Mouse (Mus musculus): Measurements from ENCODE around the gene Olfr1410. TPM values are rescaled to one million over a fixed set of nuclear protein-coding genes. Genes with fewer than 3 reads are reported as not detected.

Olfr1410 gene
- polyA plus RNA-seq (2016; fragmentation: Nextera tagmentation; extraction: Ambion mirVana): not detected in 2 replicates

- no peaks in the 10 kb centered on the region for H3K36me3 ChIP-seq (replicated peaks)
- 90% methylated on average over 1 of the region's 1 CpGs for WGBS
- H3K27me3 ChIP-seq (ENCODE audit: poor library complexity, severe bottlenecking): no peaks in the 10 kb centered on the region
- H3K9me3 ChIP-seq: no peaks in the 10 kb centered on the region
- no peak within 1 kb of the TSS for H3K4me3 ChIP-seq
- no peaks in the 10 kb centered on the region for H3K4me1 ChIP-seq
- H3K27ac ChIP-seq: no peak within 1 kb of the TSS
- no peak for DNase-seq (ENCODE audit: extremely low spot score, low spot score)
These were observed at the start of gene Olfr1410 for GRCm38 (mm10) chr1:92605482-92605881. TSS of gene Olfr1410 (plus strand) at chr1:92605782.

- no peak for DNase-seq (ENCODE audit: extremely low spot score, low spot score)
- H3K4me3 ChIP-seq: no peak within 1 kb of the TSS
- H3K4me1 ChIP-seq: no peaks in the 10 kb centered on the region
- H3K9me3 ChIP-seq: no peaks in the 10 kb centered on the region
- WGBS: 90% methylated on average over 3 of the region's 3 CpGs
- H3K27me3 ChIP-seq (ENCODE audit: poor library complexity, severe bottlenecking): no peaks in the 10 kb centered on the region
- H3K27ac ChIP-seq: no peak within 1 kb of the TSS
- H3K36me3 ChIP-seq (replicated peaks): no peaks in the 10 kb centered on the region
These were observed 34.6 kb upstream of the Olfr1410 start, which contains the start of gene Olfr1413 for GRCm38 (mm10) chr1:92571022-92571421. TSS of gene Olfr1413 (plus strand) at chr1:92571322.

- no peak for DNase-seq (ENCODE audit: extremely low spot score, low spot score)
- no peaks in the 10 kb centered on the region for H3K9me3 ChIP-seq
- H3K4me1 ChIP-seq: no peaks in the 10 kb centered on the region
- no peak within 1 kb of the TSS for H3K4me3 ChIP-seq
- WGBS: 89% methylated on average over 2 of the region's 2 CpGs
- no peak within 1 kb of the TSS for H3K27ac ChIP-seq
- H3K36me3 ChIP-seq (replicated peaks): no peaks in the 10 kb centered on the region
- no peaks in the 10 kb centered on the region for H3K27me3 ChIP-seq (ENCODE audit: poor library complexity, severe bottlenecking)
These were observed 20.1 kb upstream of the Olfr1410 start, which contains the start of gene Olfr1412 for GRCm38 (mm10) chr1:92585479-92585878. TSS of gene Olfr1412 (plus strand) at chr1:92585779.

- no peaks in the 10 kb centered on the region for H3K4me1 ChIP-seq
- H3K27me3 ChIP-seq (ENCODE audit: poor library complexity, severe bottlenecking): no peaks in the 10 kb centered on the region
- H3K36me3 ChIP-seq (replicated peaks): no peaks in the 10 kb centered on the region
- no peak within 1 kb of the TSS for H3K27ac ChIP-seq
- DNase-seq (ENCODE audit: extremely low spot score, low spot score): no peak
- H3K9me3 ChIP-seq: no peaks in the 10 kb centered on the region
- H3K4me3 ChIP-seq: no peak within 1 kb of the TSS
These were observed 11.5 kb upstream of the Olfr1410 start, which contains the start of gene Olfr1411 for GRCm38 (mm10) chr1:92594111-92594510. TSS of gene Olfr1411 (plus strand) at chr1:92594411.

GRCm38 (mm10) chr1:92596019-92596418 is 9.6 kb upstream of the Olfr1410 start:
- H3K4me3 ChIP-seq: no peak overlapping the region
- no peaks in the 10 kb centered on the region for H3K9me3 ChIP-seq
- WGBS: 87% methylated on average over 3 of the region's 3 CpGs
- no peak for DNase-seq (ENCODE audit: extremely low spot score, low spot score)
- no peaks in the 10 kb centered on the region for H3K36me3 ChIP-seq (replicated peaks)
- no peak overlapping the region for H3K27ac ChIP-seq
- H3K4me1 ChIP-seq: no peaks in the 10 kb centered on the region
- H3K27me3 ChIP-seq (ENCODE audit: poor library complexity, severe bottlenecking): no peaks in the 10 kb centered on the region

- Histone ChIP-seq H3K4me1 (no peaks in the 10 kb centered on the region), H3K27me3 (ENCODE audit: poor library complexity, severe bottlenecking) (no peaks in the 10 kb centered on the region; the same call in 1 of the 2 replicates), H3K36me3 (replicated peaks) (no peaks in the 10 kb centered on the region), H3K4me3 (no peak overlapping the region), H3K9me3 (no peaks in the 10 kb centered on the region), H3K27ac (no peak overlapping the region)
- WGBS: 88% methylated on average over 4 of the region's 4 CpGs
- no peak for DNase-seq (ENCODE audit: extremely low spot score, low spot score)
These were observed 2.1 kb downstream of the Olfr1410 start for GRCm38 (mm10) chr1:92607711-92608110.

GRCm38 (mm10) chr1:92611008-92611407 is 5.4 kb downstream of the Olfr1410 start:
- Histone ChIP-seq H3K9me3 (no peaks in the 10 kb centered on the region), H3K36me3 (replicated peaks) (no peaks in the 10 kb centered on the region), H3K4me3 (no peak overlapping the region), H3K4me1 (no peaks in the 10 kb centered on the region), H3K27me3 (ENCODE audit: poor library complexity, severe bottlenecking) (no peaks in the 10 kb centered on the region; the same call in 1 of the 2 replicates), H3K27ac (no peak overlapping the region)
- 11% methylated on average over 5 of the region's 5 CpGs for WGBS
- DNase-seq (ENCODE audit: extremely low spot score, low spot score): peak; percentile 37

GRCm38 (mm10) chr1:92613175-92613574 is 7.6 kb downstream of the Olfr1410 start:
- H3K4me1 ChIP-seq: no peaks in the 10 kb centered on the region
- DNase-seq (ENCODE audit: extremely low spot score, low spot score): no peak
- WGBS: 57% methylated on average over 4 of the region's 4 CpGs
- H3K27ac ChIP-seq: no peak overlapping the region
- H3K4me3 ChIP-seq: no peak overlapping the region
- H3K27me3 ChIP-seq (ENCODE audit: poor library complexity, severe bottlenecking): no peaks in the 10 kb centered on the region; the same call in 1 of the 2 replicates
- no peaks in the 10 kb centered on the region for H3K36me3 ChIP-seq (replicated peaks)
- H3K9me3 ChIP-seq: no peaks in the 10 kb centered on the region

GRCm38 (mm10) chr1:92614516-92614915 is 8.9 kb downstream of the Olfr1410 start:
- 8% methylated on average over 1 of the region's 1 CpGs for WGBS
- no peak overlapping the region for H3K27ac ChIP-seq
- DNase-seq (ENCODE audit: extremely low spot score, low spot score): no peak
- no peaks in the 10 kb centered on the region; the same call in 1 of the 2 replicates for H3K27me3 ChIP-seq (ENCODE audit: poor library complexity, severe bottlenecking)
- H3K4me1 ChIP-seq: no peaks in the 10 kb centered on the region
- H3K36me3 ChIP-seq (replicated peaks): no peaks in the 10 kb centered on the region
- H3K4me3 ChIP-seq: no peak overlapping the region
- no peaks in the 10 kb centered on the region for H3K9me3 ChIP-seq

- no peak for DNase-seq (ENCODE audit: extremely low spot score, low spot score)
- WGBS: 83% methylated on average over 1 of the region's 1 CpGs
- Histone ChIP-seq H3K4me3 (no peak overlapping the region), H3K36me3 (replicated peaks) (no peaks in the 10 kb centered on the region), H3K27ac (no peak overlapping the region), H3K9me3 (no peaks in the 10 kb centered on the region), H3K27me3 (ENCODE audit: poor library complexity, severe bottlenecking) (no peaks in the 10 kb centered on the region; the same call in 1 of the 2 replicates), H3K4me1 (no peaks in the 10 kb centered on the region)
These were observed 10.5 kb downstream of the Olfr1410 start for GRCm38 (mm10) chr1:92616046-92616445.

- no peak for DNase-seq (ENCODE audit: extremely low spot score, low spot score)
- no peaks in the 10 kb centered on the region for H3K4me1 ChIP-seq
- H3K9me3 ChIP-seq: no peaks in the 10 kb centered on the region
- no peaks in the 10 kb centered on the region for H3K27me3 ChIP-seq (ENCODE audit: poor library complexity, severe bottlenecking)
- 70% methylated on average over 2 of the region's 2 CpGs for WGBS
- H3K27ac ChIP-seq: no peak within 1 kb of the TSS
- no peak within 1 kb of the TSS for H3K4me3 ChIP-seq
- H3K36me3 ChIP-seq (replicated peaks): no peaks in the 10 kb centered on the region
These were observed 11.9 kb downstream of the Olfr1410 start, which contains the start of gene Olfr12 for GRCm38 (mm10) chr1:92617488-92617887. TSS of gene Olfr12 (plus strand) at chr1:92617788.

- WGBS: 82% methylated on average over 4 of the region's 4 CpGs
- Histone ChIP-seq H3K9me3 (no peaks in the 10 kb centered on the region), H3K36me3 (replicated peaks) (no peaks in the 10 kb centered on the region), H3K4me1 (no peaks in the 10 kb centered on the region), H3K27me3 (ENCODE audit: poor library complexity, severe bottlenecking) (no peaks in the 10 kb centered on the region), H3K4me3 (no peak overlapping the region), H3K27ac (no peak overlapping the region)
- no peak for DNase-seq (ENCODE audit: extremely low spot score, low spot score)
These were observed 12.8 kb downstream of the Olfr1410 start for GRCm38 (mm10) chr1:92618360-92618759.

- Histone ChIP-seq H3K27ac (no peak overlapping the region), H3K27me3 (ENCODE audit: poor library complexity, severe bottlenecking) (no peaks in the 10 kb centered on the region), H3K4me3 (no peak overlapping the region), H3K9me3 (no peaks in the 10 kb centered on the region), H3K4me1 (peaks cover 3% of the 10 kb centered on the region; the same call in 1 of the 2 replicates), H3K36me3 (replicated peaks) (no peaks in the 10 kb centered on the region)
- DNase-seq (ENCODE audit: extremely low spot score, low spot score): no peak
- 81% methylated on average over 4 of the region's 4 CpGs for WGBS
These were observed 22.6 kb downstream of the Olfr1410 start for GRCm38 (mm10) chr1:92628227-92628626.

GRCm38 (mm10) chr1:92632196-92632595 is 26.6 kb downstream of the Olfr1410 start:
- H3K27me3 ChIP-seq (ENCODE audit: poor library complexity, severe bottlenecking): no peaks in the 10 kb centered on the region
- no peak overlapping the region for H3K4me3 ChIP-seq
- no peak for DNase-seq (ENCODE audit: extremely low spot score, low spot score)
- peaks cover 12% of the 10 kb centered on the region for H3K4me1 ChIP-seq
- no peaks in the 10 kb centered on the region for H3K9me3 ChIP-seq
- no peak overlapping the region for H3K27ac ChIP-seq
- peaks cover 23% of the 10 kb centered on the region for H3K36me3 ChIP-seq (replicated peaks)
- 68% methylated on average over 5 of the region's 5 CpGs for WGBS

All from forebrain, embryonic 10.5 days (tissue).